Mouse (Mus musculus) thymus, adult 2 months (tissue): ENCODE measurements around the gene Phrf1.

Source experiments
- CTCF ChIP-seq: fragments of 200-500 bp; IDR thresholded peaks from 2 replicates; pipeline ENCODE4 v1.5.1; 2012; ENCODE audit warnings: mild to moderate bottlenecking, control low read depth, low read length, moderate library complexity, borderline replicate concordance; ENCODE audit not compliant: control insufficient read depth, poor library complexity, insufficient read depth; ENCODE audit errors: extremely low read depth
- POLR2A ChIP-seq: fragments of 200-500 bp; IDR thresholded peaks from 2 replicates; pipeline ENCODE4 v1.6.1; 2012; ENCODE audit warnings: mild to moderate bottlenecking, low read length, control low read depth, moderate library complexity; ENCODE audit not compliant: control insufficient read depth, poor library complexity, insufficient read depth; ENCODE audit errors: extremely low read depth

GRCm38 (mm10) chr7:141277701-141278678, 49.4 kb downstream of the Phrf1 start:
- no peak for TF ChIP-seq POLR2A
- TF ChIP-seq CTCF = no peak
